Mouse (Mus musculus) lung, adult 2 months (tissue): ENCODE data around the gene Prom2. TPM values are rescaled to one million over a fixed set of nuclear protein-coding genes. Genes with fewer than 3 reads are reported as not detected.
A peak's percentile ranks its signal among the peaks of the same experiment; 100 is the strongest.

Experiments used
- DNase-seq: peaks from one replicate; pipeline ENCODE4 v3.0.0; 2022
- H3K4me1 ChIP-seq: fragments of 200-500 bp; 2 replicates; pipeline ENCODE4 v1.6.1; 2011; ENCODE audit warnings: low read length; ENCODE audit not compliant: control insufficient read depth, insufficient read depth
- H3K4me3 ChIP-seq: fragments of 200-500 bp; replicated peaks from 2 replicates; pipeline ENCODE3; 2011; ENCODE audit warnings: low read depth, mild to moderate bottlenecking, control low read depth, low read length; ENCODE audit errors: extremely low read depth
- CTCF ChIP-seq: fragments of 200-500 bp; IDR thresholded peaks from 2 replicates; pipeline ENCODE4 v1.5.1; 2011; ENCODE audit warnings: mild to moderate bottlenecking, low read length, control low read depth; ENCODE audit not compliant: insufficient read depth
- POLR2A ChIP-seq: fragments of 200-500 bp; IDR thresholded peaks from 2 replicates; pipeline ENCODE4 v1.6.1; 2011; ENCODE audit warnings: low read depth, mild to moderate bottlenecking, control low read depth, low read length, borderline replicate concordance; ENCODE audit errors: extremely low read depth
- WGBS: fragments of 180-500 bp; shearing (Covaris S2); methylation state at CpG from one replicate; pipeline ENCODE4 v1.1.7; 2018; 5-methylcytosine and 5-hydroxymethylcytosine counted together
- polyA plus RNA-seq: library from polyadenylated mRNA; depleted of rRNA; stranded (reverse); fragments of >200 nt; gene quantifications from 2 replicates; pipeline ENCODE4 v1.2.3, GENCODE M21; 2012; rRNA removed

Gene Prom2
- polyA plus RNA-seq = 1.0 and 9.6 TPM in 2 replicates

- no peak for TF ChIP-seq CTCF
- TF ChIP-seq POLR2A = no peak
- peak; percentile 23 for DNase-seq
- no peaks in the 10 kb centered on the region for H3K4me1 ChIP-seq
- 9% methylated on average over 29 of the region's 29 CpGs for WGBS
- H3K4me3 ChIP-seq = no peak within 1 kb of the TSS
Observed at GRCm38 (mm10) chr2:127541185-127541584, at the start of gene Prom2. Gene Prom2, minus strand, starts transcription at chr2:127541467.

- 49% methylated on average over 4 of the region's 4 CpGs for WGBS
- TF ChIP-seq CTCF (no peak), POLR2A (no peak)
- H3K4me1 ChIP-seq = peaks cover 5% of the 10 kb centered on the region; the same call in 1 of the 2 replicates
- H3K4me3 ChIP-seq = no peak overlapping the region
- DNase-seq = no peak
Observed at GRCm38 (mm10) chr2:127590840-127591239, 49.6 kb upstream of the Prom2 start.

GRCm38 (mm10) chr2:127590204-127590603 lies 48.9 kb upstream of the Prom2 start:
- TF ChIP-seq CTCF (no peak), POLR2A (no peak)
- DNase-seq = no peak

GRCm38 (mm10) chr2:127588897-127589296 lies 47.6 kb upstream of the Prom2 start:
- no peak for DNase-seq
- Histone ChIP-seq H3K4me3 (no peak overlapping the region), H3K4me1 (peaks cover 10% of the 10 kb centered on the region; the same call in 1 of the 2 replicates)
- 89% methylated on average over 9 of the region's 9 CpGs for WGBS
- TF ChIP-seq CTCF (no peak), POLR2A (no peak)

More at GRCm38 (mm10) chr2:127590204-127590603, 48.9 kb upstream of the Prom2 start:
- H3K4me1 ChIP-seq = peaks cover 5% of the 10 kb centered on the region; the same call in 1 of the 2 replicates
- H3K4me3 ChIP-seq = no peak overlapping the region
- 69% methylated on average over 15 of the region's 15 CpGs for WGBS

GRCm38 (mm10) chr2:127587514-127587844 lies 46.2 kb upstream of the Prom2 start:
- under 1% methylated on average over 22 of the region's 22 CpGs for WGBS
- TF ChIP-seq POLR2A (no peak), CTCF (no peak)
- DNase-seq = no peak
- H3K4me1 ChIP-seq = peaks cover 12% of the 10 kb centered on the region; the same call in 1 of the 2 replicates
- peak overlapping the region; percentile 85 for H3K4me3 ChIP-seq

GRCm38 (mm10) chr2:127586694-127587513 lies 45.6 kb upstream of the Prom2 start, which contains the start of the genes Zfp661 and Mrps5:
Gene Zfp661, minus strand, starts transcription at chr2:127587094.
Gene Mrps5, plus strand, starts transcription at chr2:127587222.
- Histone ChIP-seq H3K4me1 (peaks cover 12% of the 10 kb centered on the region; the same call in 1 of the 2 replicates), H3K4me3 (peak within 1 kb of the TSS; percentile 85)
- 4% methylated on average over 39 of the region's 39 CpGs for whole genome bisulfite sequencing
- TF ChIP-seq CTCF = no peak
- TF ChIP-seq POLR2A = peak; percentile 57; the same call in 1 of the 2 replicates
- DNase-seq = peak; percentile 89

GRCm38 (mm10) chr2:127584436-127584858 lies 43.2 kb upstream of the Prom2 start:
- peaks cover 12% of the 10 kb centered on the region; the same call in 1 of the 2 replicates for H3K4me1 ChIP-seq
- H3K4me3 ChIP-seq = peak overlapping the region; percentile 99
- DNase-seq = peak; percentile 88
- TF ChIP-seq CTCF (no peak), POLR2A (peak; percentile 90)
- whole genome bisulfite sequencing = under 1% methylated on average over 24 of the region's 24 CpGs

- H3K4me1 ChIP-seq = no peaks in the 10 kb centered on the region
- TF ChIP-seq POLR2A = no peak
- TF ChIP-seq CTCF = no peak
- no peak overlapping the region for H3K4me3 ChIP-seq
- 40% methylated on average over 1 of the region's 1 CpGs for whole genome bisulfite sequencing
- DNase-seq = no peak
Observed at GRCm38 (mm10) chr2:127573322-127573721, 32.1 kb upstream of the Prom2 start.

- TF ChIP-seq CTCF (peak; percentile 84; the same call in 1 of the 2 replicates), POLR2A (no peak)
- WGBS = 11% methylated on average over 18 of the region's 18 CpGs
- peak; percentile 61 for DNase-seq
- Histone ChIP-seq H3K4me1 (no peaks in the 10 kb centered on the region), H3K4me3 (no peak overlapping the region)
Observed at GRCm38 (mm10) chr2:127559070-127559966, 18.1 kb upstream of the Prom2 start.
